Mouse (Mus musculus) adrenal gland, adult 2 months (tissue): ENCODE results near the gene Gkn2. TPM values are rescaled to one million over a fixed set of nuclear protein-coding genes. Genes with fewer than 3 reads are reported as not detected.

Source experiments
- DNase-seq: peaks from one replicate; pipeline ENCODE4 v3.0.0; 2021
- long read RNA-seq: library from polyadenylated mRNA; stranded (forward); transcript quantifications from one replicate; pipeline ENCODE4 v2.0.0, GENCODE M21; 2021
- polyA plus RNA-seq: library from polyadenylated mRNA; depleted of rRNA; stranded (reverse); fragments of >200 nt; gene quantifications from 2 replicates; pipeline ENCODE4 v1.2.3, GENCODE M21; 2012; rRNA removed
- total RNA-seq, 2 experiments: library from RNA; stranded (reverse); gene quantifications; 2 replicates each; pipeline ENCODE4 v1.2.3; 2021

The Gkn2 gene
- total RNA-seq (not detected), polyA plus RNA-seq (1.8 TPM in 1 of 2 replicates, not detected in the other)
- long read RNA-seq, result 0 reads

DNA sequence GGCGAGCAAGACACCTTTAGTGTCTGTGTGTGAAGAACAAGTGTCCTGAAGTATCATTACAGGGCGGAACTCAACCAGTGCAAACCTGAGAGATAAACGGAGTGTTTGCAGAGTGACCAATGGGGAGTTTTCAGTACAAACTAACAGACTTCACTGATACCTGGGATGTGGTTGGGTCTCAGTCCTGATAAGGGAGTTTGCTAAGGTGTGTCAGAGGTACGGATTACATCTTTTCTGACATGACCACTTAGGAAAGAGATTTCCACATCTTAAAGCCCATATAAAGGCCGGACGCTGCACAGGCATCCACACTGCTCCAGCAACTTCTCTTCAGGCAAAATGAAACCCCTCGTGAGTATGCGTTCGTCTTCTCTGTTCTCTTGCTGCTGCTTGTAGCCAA, at the start of gene Gkn2:
TSS of gene Gkn2 (plus strand) at position 301 of the 400 bp plus-strand sequence.
- no peak for DNase-seq

DNA sequence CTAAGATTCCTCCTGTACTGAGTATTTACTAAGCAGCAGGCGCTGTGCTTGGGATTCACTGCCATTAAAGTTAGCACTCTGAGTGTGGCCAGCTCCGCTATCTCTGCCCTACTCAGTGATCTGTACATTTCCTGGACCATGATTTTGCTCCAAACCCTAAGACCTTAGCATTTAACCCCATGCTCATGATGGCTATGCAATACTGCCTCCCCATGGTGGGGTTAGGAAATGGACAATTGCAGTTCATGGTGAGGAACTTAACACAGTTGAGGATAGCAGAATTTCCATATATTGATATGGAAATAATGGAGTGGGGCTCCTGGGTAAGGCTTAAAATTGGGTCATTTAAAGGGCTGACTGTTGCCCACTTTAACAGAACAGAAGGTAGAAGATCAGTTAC, 49.8 kb upstream of the Gkn2 start:
- DNase-seq, result peak; percentile 42

DNA sequence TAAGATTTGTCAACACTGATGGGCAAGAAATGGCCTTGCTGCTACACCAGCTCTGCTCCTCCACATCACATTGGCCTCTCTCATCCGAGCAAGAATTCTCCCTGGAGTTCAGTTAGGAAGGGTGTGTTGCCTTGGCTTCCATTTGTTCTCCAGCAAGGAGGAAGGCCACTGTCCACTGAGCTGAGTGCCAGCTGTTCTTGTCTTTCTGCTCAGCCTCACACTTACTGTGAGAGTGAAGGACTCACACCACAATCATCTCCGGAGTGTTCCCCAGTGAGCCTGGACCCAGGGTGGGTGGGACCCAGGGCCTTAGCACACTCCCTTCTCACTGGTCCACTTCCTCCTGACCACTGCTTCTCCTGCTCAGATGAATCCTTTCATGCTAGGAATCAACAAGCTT, 46.2 kb upstream of the Gkn2 start:
- no peak for DNase-seq

DNA sequence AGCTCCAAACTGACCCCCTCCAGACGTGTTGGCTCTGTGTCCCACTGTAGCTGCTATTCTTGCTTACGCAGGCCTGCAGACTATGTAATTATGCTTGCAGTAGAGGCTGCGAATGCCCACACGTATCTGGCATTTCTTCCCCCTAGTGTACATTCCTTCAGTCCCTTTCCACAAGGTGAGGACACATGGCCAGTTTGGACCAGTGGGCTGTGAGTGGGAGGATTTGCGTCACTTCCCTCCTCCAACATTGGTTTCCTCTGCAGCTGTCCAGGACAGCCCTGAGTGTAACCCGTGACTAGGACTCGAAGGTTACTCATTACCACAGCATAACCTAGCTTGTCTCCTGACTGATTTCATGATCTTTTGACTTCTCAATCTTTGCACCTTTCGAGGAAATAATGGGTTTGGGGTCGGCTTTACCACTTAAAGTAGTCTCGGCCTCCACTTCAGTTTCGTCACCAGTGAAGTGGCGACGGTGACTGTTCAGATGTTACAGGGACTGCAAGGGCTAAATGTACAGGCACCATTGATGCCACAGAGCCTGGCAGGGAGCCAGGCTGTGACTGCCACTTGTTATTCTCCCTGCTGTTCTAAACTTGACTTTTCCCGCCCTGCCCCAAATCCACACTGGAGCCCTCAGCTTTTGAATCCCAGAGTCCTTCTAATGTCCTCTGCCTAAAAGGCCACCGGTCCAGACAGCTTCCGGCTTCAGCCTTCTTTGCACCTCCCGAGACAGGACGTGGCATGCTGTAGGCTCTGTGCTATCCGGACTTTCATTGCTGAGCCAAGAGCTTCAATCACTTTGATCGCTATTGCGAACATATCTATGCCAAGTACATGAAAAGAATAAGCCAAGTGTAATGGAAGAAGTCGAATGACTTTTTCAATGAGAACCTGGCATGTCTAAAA, 44.6 kb upstream of the Gkn2 start:
- DNase-seq, result no peak

DNA sequence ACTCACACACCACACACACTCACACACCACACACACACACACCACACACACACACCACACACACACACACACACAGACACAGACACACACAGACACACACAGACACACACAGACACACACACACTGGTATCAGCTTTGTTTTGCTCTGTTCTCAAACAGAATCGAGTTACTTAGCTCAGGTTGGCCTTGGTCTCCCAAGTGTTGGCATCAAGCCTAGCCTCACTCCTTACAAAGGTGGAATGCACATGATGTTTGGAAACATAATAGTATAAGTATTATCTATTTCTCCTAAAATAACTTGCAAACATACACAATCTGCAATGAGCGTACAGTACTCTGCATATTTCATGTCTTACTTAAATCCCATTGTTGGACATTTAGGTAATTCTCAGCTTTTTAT, 40.8 kb upstream of the Gkn2 start:
- DNase-seq, result no peak

DNA sequence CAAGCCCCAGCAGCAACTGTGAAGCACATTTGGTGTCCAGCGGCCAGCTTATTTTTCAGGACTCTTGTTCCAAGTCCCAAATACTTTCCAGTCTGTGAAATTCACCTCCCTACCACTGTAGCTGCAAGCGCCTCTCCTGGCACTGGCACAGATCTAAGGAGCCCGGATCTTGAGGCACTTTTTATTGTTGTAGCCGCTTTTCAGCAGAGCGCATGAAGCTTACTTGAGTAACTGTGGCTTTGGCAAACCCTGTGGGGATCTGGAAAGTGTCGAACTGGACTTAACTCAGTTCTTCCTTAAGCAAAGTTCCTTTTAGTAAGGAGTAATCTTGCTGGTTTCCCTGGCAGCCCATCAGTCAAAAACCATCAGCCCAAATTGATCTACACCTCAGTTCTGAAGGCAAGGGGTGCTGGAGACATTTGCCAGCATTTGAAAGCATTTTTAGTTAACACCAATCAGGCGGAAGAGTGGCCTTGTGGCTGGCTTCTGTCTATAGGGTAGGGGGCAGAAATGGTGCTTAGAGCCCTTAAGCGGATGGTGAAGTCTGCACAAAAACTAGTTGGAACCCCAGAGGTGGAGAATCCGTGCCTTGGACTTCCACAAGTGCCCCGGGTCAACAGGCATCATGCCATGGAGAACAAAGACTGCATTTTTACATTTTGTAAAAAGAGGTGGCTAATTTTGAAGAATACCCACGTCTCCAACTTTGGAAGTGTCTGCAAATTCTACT, 38.6 kb upstream of the Gkn2 start:
- no peak for DNase-seq

DNA sequence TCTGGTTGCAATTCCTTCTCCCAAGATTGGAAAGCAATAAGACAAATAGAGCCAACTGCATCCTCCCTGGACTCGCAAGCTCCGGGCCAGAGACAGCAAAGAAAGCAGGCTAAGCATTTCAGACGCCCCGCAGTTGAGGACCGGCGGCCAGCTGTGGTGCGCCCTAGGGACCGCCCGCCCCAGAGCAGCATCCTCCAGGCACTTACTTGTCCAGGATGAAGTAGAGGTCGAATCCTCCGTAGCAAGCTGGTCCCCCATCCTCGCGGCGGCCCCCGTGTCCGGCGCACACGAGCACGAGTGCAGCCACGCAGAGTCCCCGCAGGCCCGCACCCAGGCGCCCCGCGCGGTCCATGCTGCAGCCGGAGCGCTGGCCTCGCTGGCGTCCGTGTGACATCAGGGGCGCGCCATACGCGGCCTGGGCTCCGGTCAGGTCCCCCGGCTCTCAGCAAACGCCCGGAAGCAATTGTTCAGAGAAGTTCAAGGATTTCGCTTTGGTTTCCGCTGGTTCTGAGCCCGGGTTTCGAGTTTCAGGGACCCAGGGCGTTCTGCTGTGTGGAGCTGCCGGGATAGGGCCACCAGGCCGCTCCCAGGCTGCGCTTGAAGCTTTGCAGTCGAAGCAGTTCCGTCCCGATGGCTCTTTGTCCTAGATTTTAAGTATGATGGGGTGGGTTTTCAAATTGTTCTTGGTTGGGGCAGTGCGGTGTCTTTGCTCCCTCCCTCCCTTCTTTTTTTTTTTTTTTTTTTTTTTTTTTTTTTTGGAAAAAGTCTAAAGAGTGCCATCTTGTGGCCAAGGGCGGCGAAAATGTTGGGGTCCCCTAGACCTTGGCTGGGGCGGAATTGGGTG, 37.8 kb upstream of the Gkn2 start, which contains the start of gene Antxr1:
TSS of gene Antxr1 (minus strand) at position 731 of the 844 bp plus-strand sequence.
- peak; percentile 79 for DNase-seq

DNA sequence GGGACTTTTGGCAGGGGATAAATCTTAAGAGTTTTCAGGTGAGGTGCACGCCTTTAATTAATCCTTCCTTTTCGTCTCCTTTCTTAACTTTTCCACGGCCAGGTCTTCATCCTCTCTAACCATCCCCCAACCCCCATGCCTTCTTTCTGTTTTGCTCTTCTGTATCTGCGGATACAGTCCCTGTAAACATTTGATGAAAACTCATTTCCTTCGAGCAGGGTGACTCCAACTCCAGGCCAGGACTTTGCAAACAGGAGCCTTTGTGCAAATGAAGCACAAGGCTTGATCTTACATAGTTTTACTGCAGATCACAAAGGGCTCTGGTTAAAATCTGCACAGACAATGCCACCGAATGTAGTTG, 37.2 kb upstream of the Gkn2 start:
- DNase-seq, result no peak

DNA sequence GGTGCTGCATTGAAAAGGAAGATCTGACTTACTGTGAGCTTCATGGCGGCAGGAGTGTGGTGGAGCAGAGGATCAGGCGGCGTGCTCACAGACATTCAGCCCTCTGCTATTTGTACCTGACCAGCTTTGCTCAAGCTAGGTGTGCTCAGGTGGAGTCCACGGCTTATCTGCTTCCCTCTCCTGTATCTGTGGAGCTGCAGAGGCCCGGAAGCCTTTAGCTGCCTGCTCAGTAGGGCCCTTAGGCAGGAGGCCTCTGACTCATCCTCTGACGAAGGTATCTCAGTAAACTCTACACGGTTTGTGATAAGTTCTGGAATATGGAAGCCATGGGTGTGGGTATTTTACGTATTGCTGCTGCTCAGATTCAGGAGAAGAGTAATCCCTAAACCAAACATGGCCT, 22.3 kb upstream of the Gkn2 start, which contains the start of gene Gkn1:
TSS of gene Gkn1 (minus strand) at position 114 of the 400 bp plus-strand sequence.
- DNase-seq, result no peak

DNA sequence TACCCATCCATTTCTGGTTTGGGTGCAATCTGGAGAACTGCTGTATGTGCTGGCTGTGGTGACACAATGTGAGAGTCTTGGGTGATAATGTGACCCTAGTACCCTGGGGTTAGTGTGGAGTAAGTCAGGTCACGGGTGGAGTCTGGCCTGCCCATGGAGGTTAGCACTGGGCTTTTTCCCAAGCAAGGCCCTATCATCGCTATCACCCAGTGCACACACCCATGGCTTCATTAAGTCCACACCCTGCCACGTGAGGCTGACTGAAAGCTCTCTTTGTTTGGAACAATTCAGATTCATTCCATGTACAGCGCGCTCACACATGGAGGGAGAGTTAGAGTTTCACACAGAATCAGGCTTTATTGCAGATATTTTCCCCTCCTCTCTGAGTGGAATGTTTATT, 18.7 kb upstream of the Gkn2 start:
- no peak for DNase-seq

DNA sequence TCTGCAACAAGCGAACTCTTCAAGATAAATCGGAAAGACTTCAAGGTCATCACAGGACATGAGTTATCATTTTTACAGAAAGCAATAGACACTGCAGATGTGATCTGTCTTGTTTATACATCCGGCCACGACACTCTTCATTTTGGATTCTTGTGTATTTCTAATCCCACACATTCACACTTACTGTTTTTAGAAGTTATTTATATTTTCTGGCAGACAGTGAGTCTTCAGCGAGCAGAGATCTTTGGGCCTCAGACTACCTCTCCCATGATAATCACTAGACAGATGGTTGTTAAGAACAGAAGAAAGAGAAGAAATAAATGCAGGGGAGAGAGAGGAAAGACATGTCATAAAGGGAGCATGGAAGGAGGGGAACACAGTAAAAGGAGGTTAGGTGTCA, 3.9 kb upstream of the Gkn2 start:
- no peak for DNase-seq

DNA sequence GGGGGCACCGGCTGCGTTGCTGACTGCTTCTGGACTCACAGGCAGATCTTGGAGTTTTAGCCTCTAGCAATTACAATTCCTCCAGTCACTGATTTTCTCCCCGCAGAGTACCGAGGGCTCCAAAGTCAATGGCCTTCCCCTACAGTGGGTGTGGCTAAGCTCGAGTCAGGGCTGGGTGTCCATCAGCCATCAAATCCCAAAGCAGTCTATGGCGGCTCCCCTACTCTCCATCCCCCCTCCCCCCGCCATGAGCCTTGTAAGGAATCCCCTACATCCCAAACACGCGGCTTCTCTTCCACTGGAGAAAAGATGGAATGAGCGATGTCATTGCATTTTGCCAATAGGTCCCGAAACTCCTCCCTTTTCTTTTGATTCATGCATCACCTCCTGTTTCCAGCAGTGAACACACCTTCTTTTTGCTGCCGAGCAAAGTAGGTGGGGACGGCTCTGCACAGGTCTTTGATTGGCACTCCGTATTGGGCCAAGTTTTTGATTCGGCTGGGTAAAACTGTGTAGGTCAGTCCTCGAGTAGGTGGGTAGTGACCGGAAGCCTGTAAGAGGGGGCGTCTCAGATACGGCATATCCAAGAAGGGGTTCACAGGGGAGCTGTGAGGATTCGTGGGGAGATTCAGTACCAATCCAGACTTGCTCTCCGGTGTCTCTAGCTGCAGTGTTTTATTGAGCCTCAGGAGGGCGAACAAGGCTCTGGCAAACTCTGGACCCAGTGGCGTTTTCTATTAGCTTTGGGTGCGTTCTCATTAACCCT, 11.0 kb downstream of the Gkn2 start:
- peak; percentile 25 for DNase-seq

DNA sequence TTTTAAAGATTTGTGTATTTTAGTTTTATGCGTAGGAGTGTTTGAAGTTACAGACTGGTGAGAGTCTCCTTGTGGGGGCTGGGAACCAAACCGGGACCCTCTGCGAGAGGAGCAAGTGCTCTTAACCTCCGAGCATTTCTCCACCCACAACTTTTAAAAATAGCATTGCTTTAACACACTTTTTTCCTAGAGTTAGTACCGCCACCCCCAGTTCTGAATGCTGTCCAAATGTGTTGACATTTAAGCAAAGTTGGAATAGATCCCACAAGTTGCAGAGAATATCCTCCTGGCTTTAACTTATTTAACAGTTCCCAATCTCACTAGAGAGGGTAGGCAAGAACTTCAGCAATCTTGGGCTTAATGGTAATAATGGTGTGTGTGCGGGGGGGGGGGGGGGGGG, 11.6 kb downstream of the Gkn2 start:
- DNase-seq, result peak; percentile 16

DNA sequence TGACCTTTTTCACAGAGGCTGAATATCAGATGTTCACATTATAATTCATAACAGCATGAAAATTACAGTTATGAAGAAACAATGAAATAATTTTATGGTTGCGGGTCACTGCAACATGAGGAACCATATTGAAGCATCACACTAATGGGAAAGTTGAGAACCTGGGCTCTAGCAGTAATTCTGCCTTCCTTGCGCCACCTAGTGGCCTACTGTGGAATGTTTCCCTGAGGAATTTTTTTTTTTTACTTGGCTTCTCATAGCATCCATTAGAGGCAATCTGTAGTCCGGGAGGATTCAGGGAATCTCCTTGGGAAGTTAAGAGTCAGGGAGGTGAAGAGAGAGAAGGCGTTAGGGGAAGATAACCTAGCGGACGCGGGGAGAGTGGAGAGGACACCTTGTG, 13.0 kb downstream of the Gkn2 start:
- peak; percentile 55 for DNase-seq

DNA sequence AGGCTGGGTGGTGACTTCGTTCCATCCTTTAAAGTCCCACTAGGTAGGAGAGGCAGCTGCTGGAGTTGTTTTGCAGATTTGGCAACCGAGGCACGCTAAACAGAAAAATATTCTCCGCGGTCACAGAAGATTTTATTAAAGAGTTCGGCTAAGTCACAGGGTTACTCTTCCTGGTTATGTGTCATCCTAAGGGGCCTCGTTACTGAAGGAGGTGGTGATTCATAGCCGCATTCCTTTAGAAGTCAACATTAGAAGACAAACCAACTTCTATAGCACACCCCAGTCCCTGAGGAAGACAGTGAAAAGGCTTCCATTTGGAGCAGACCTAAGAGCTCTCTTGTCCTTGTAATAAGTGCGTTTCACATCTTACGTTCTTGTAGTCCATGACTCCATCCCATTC, 13.5 kb downstream of the Gkn2 start:
- no peak for DNase-seq

DNA sequence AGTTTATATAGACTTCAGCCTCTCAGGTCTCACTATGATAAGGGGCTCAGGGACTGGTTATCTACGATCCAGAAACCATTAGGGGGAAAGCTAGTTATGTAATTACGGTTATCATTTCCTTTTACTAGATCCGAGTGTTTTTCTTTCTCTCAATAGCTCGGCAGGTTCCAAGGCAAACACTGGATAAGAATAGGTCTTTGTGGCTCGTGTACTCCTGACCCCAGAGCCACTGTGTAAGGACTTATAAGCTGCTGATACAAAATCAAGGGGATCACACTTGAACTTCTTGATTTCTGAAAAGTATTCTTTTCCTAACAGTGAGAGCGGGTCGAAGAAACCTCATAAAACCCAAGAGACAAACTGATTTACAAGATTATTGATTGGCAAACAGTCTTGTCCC, 15.7 kb downstream of the Gkn2 start, which contains the start of gene Gkn3:
TSS of gene Gkn3 (minus strand) at position 59 of the 400 bp plus-strand sequence.
- no peak for DNase-seq

DNA sequence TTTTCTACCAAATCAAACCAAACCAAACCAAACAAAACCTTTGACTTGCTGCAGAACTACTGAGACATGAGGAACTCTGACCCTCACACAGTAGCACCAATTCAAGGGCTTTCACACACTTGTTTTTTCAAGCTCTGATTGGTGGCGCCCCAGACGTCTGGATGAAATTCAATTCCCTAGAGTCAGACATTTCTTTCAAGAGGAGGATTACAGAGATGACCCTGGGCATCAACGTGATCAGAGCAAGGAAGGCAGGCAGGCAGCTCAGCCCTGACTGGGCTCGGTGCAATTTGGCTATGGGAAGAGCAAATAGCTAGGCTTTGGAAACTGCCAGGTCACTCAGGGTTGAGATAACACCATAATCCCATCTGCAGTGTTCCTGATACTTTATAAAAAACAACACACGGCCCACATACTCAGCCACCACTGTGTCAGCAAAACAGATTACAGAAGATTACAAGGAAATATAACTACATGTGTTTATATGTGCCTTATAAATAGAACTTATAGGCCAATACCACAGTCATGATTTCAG, 16.4 kb downstream of the Gkn2 start:
- no peak for DNase-seq

DNA sequence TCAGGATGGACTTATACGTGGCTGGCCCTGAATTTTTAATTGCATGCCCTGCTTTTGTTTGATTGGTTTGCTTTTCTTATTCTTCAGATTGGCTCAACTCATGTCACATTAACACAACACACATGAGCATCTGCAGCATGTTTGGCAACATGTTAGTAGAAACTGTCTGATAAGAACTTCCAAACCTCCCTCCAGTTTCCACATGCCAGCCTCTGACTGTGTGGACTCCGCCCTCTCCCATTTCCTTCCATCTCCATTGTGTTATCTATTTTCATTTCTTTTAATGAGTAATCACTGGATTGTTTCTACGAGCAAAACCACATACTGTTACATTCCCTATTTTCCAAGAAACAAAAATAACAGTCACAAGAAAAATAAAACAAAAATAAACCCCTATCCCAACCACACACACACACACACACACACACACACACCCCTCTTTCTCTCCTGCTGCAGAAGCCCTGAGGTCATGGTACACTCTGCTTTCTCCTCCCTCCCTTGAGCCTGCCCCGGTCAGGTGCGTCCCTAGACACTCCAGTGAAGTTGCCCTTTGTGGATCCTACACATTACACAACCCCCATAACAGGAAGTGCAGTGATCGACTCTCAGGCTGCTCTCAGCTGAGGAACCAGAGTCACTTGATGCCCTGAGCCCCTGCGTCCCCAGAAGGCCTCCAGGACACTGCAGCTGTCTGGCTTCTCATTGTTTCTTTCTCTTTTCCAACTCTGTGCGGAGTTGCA, 20.5 kb downstream of the Gkn2 start:
- no peak for DNase-seq

DNA sequence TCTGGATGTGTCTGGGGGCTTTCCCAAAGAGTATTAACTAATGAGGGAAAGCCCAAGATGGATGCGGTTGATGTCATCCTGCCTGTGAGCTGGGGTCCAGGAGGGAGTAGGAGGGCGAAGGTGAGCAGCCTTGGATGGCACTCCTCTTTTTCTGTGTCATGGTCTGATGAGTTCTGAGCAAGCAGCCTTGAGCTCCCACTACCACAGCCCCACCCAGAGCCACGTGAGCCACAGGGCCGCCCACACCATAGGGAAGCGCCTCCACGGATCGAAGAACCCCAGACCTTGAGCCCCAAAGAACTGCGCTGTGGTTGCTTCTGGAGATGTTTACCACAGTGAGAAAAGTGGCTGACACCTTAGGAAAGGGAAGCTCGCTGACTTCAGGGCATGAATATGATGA, 21.6 kb downstream of the Gkn2 start:
- DNase-seq, result no peak

DNA sequence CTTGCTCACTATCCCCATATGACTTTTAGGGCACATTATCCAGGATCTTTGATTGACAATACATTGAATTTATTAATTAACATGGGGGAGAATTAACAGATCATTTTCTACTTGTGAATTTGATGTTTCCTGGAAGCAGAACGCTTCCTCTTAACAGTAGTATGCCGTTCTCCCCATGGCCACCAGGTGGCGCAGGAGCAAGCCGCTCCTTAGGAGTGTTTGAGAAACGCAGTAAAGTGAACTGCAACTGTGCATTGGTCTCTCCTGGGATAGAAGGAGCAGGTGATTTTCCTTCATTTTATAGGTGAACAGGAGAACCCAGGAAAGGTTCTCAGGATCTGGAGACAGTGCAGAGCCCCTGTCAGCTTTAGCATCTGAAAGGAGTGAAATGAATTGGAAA, 26.0 kb downstream of the Gkn2 start:
- DNase-seq, result peak; percentile 54
